Mouse (Mus musculus): ENCODE results near the gene Tmed11. TPM values are rescaled to one million over a fixed set of nuclear protein-coding genes. Genes with fewer than 3 reads are reported as not detected.

Tmed11 gene
- polyA plus RNA-seq, 1 experiment from 2014 or later, result not detected

Other genes with a start within 250 kb of the Tmed11 start
- 0.59 and 0.93 TPM in 2 replicates for gene Cplx1, start 245.3 kb downstream of the Tmed11 start, polyA plus RNA-seq (2014; fragmentation: Nextera tagmentation; extraction: Ambion mirVana)
- 29.4 and 32.1 TPM in 2 replicates for gene Gak, start 165.6 kb downstream of the Tmed11 start, polyA plus RNA-seq (2014; fragmentation: Nextera tagmentation; extraction: Ambion mirVana)
- gene Tmem175, start 165.6 kb downstream of the Tmed11 start, polyA plus RNA-seq (2014; fragmentation: Nextera tagmentation; extraction: Ambion mirVana), result 20.0 and 22.2 TPM in 2 replicates
- 14.4 and 15.2 TPM in 2 replicates for gene Idua, start 135.0 kb downstream of the Tmed11 start, polyA plus RNA-seq (2014; fragmentation: Nextera tagmentation; extraction: Ambion mirVana)
- 5.6 and 6.3 TPM in 2 replicates for gene Dgkq, start 125.7 kb downstream of the Tmed11 start, polyA plus RNA-seq (2014; fragmentation: Nextera tagmentation; extraction: Ambion mirVana)
- 0.70 and 1.2 TPM in 2 replicates for gene Slc26a1, start 119.8 kb downstream of the Tmed11 start, polyA plus RNA-seq (2014; fragmentation: Nextera tagmentation; extraction: Ambion mirVana)
- 28.0 and 31.7 TPM in 2 replicates for gene Fgfrl1, start 103.0 kb downstream of the Tmed11 start, polyA plus RNA-seq (2014; fragmentation: Nextera tagmentation; extraction: Ambion mirVana)
- gene Rnf212, start 20.4 kb downstream of the Tmed11 start, polyA plus RNA-seq (2014; fragmentation: Nextera tagmentation; extraction: Ambion mirVana), result 2.9 and 4.1 TPM in 2 replicates
- not detected in 2 replicates for gene Vmn2r8, start 13.5 kb upstream of the Tmed11 start, polyA plus RNA-seq (2014; fragmentation: Nextera tagmentation; extraction: Ambion mirVana)
- gene Vmn2r9, start 57.2 kb upstream of the Tmed11 start, polyA plus RNA-seq (2014; fragmentation: Nextera tagmentation; extraction: Ambion mirVana), result not detected in 2 replicates
- gene Vmn2r10, start 211.2 kb upstream of the Tmed11 start, polyA plus RNA-seq (2014; fragmentation: Nextera tagmentation; extraction: Ambion mirVana), result not detected in 2 replicates

Measured in heart, embryonic 11.5 days (tissue).